Mouse (Mus musculus) urinary bladder, postnatal 25 days (tissue): Measurements from ENCODE around the gene Wfdc12.
"Not testable (repeated sequence)": the region's sequence is repeated elsewhere in the genome, so short reads cannot be mapped to it uniquely, and the experiment has no call there.

Source experiments
- DNase-seq: peaks from one replicate; pipeline ENCODE4 v3.0.0; 2022; ENCODE audit warnings: low spot score

Gene Wfdc12

DNA sequence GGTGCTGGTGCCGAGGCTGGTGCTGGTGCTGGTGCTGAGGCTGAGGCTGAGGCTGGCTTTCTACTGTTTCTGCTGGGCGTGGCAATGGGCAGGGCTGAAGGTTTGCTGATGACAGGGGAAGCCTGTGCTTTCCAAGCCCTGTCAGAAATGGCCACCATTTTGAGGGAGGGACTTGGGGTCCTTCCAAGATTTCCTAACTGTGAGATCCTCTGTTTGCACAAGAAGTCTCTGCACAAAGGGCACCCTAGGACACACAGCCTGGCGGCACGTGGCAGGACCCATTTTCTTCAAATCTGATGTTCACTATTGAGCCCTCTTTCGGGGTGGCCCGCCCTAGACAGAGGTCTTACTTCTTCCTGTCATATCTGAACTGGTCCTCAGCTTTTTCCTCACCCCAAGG is at the start of gene Wfdc12:
Gene Wfdc12, minus strand, starts transcription at position 33 of the 400 bp plus-strand sequence.
- no peak for DNase-seq

DNA sequence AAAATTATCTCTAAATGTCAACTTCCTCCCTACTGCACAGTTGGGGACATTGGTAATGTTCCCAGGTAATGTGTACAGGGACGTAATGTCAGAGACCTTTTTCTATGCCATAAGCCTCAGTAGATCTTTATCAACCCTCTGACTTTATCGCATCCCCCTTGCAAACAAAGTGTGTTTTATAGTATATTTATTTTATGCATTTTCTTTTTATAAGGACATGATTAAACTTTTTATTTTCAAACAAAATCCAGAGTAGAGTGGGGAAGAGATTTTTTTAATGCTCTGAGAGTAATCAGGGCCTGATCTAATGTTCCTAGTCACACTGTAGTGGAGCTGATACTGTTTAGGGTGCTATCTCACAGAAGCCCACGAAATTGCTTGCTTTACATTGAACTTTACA is 48.0 kb upstream of the Wfdc12 start, which contains the start of gene Svs2:
Gene Svs2, minus strand, starts transcription at position 101 of the 400 bp plus-strand sequence.
- DNase-seq, result no peak

DNA sequence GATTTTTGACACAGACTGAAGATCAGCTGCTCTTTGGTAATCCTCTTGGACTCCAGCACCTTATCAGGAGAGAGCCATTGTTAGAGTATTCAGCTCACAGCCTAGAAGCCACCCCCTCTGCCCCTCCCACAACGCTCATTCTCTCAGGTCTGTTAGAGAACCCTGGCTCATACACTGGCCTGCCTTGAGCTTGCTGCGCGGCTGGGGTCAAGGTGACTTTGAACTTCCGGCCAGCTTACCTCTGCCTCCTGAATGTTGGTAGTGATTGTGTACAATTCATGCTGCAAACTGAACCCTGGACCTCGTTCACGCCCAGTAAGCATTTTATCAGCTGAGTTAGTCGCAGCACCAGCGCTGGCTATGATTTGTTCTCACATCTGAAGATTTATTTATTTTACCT is 42.3 kb upstream of the Wfdc12 start:
- no peak for DNase-seq

DNA sequence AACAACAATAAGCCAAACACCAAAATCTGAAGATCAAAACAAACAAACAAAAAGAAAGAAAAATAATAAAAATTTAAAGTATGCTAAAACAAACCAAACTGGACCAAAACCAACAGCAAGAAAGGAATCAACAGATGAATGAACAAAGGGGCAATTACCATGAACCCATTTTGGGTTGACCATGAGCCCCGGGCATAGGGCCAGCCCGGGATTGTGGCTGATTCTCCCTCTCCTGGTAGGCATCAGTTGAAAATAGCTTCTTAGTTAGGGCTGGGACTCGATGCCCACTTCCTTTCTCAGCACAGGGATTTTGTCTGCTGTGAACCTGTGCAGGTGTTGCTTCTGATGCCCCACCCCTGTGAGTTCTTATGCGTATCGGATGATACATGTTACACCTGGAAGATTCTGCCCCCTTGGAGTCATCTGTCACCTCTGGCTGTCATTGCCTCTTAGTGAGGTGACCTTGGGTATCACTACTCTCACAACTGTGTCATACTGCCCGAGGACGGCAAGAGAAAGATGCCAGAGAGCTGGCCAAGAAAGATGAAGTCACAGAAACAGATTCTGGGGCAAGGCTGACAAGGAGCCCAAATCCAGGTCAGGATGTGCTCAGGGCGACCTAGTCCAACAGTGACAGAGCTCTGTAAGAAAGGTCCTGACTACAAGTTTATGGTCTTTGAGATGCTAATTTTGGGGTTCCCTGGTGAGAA is 38.1 kb upstream of the Wfdc12 start:
- DNase-seq, result no peak

DNA sequence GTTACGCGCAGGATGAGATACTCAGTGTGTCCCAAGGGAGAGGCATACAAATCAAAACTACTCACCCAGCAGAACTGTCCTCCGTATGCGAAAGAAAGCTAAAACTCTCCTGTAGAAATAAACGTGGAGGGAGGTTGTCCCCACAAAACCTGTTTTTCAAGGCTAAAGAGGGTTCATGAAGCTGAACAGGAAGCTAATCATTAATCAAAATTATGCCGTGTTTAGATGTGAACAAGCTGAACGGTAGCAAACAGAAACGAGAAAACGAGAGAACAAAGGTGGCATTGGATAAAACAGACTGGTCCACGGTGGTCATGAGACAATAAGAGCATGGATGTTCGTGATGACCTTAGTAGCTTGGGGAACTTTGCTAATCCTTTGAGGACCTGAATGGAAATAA is 31.1 kb upstream of the Wfdc12 start, which contains the start of gene Wfdc15b:
Gene Wfdc15b, minus strand, starts transcription at position 139 of the 400 bp plus-strand sequence.
- no peak for DNase-seq

DNA sequence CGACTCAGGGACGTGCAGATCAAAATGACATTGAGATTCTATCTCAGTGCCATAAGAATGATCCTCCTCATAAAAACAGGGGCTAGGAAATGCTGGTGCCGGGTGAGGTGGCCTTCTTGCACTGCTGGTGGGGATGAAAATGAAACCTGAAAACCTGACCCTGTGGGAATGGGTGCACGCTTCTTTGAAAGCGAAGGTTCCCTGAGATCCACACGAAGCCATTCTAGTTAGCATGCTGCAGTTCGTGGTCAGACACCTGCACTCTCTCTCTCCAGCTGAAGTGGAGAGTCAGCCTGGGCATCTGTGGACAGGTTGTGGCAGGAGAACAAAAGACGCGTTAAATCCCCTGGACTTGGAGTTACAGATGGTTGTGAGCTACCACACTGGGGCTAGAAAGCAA is 28.9 kb upstream of the Wfdc12 start:
- no peak for DNase-seq

DNA sequence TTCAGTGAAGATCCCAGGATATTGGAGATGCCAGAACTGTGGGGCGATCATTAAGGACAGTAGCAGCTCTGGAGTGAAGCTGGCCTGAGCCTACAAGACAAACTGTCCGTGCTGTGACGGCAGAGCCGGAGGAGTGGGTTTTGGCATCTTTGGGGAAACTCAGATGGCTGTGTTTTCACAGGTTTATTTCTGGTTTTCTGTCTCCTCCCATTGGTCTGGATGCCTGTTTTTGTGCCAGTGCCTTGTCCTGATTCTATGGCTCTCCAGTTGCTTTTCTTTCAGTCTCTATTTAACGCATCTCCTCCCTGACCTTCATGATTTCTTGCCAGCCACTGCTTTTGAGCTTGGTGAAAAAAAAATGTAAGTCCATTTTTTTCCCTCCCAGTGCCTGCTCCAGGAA is 22.3 kb upstream of the Wfdc12 start:
- DNase-seq, result no peak

DNA sequence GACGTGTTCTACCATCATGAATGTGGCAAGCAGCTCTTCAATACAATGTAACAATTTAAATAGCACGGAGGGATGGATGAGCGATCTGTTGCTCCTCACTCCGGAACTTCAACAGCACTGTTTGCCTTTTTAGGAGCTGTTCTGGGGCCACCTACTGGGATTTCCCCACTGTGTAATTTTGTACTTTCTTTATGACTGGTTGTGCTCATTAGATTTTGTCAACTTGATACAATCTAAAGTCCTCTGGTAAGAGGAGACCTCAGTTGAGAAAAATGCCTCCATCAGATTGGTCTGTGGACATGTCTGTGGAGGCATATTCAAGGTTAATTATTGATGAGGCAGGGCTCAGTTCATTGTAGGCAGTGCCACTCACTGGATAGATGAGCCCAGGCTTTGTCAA is 20.5 kb upstream of the Wfdc12 start:
- DNase-seq, result no peak

DNA sequence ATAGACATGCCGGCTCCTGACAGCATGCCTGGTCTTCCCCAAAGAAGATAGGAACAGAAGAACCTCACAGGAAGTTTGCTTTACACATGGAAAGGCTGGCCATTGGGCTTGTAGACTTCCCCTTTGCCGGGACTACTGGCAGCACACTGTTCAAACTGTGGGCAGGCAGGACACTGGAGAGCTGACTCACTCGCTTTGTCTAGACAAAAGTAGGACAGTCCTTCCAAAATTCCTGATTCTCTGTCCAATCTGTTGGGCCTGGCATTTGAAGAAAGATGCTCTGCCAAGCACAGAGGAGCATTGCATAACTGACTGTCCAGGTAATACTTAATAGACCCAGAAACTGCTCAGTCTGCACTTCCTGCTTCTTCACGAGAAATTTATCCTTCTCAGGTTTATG is 16.3 kb upstream of the Wfdc12 start:
- DNase-seq, result no peak

DNA sequence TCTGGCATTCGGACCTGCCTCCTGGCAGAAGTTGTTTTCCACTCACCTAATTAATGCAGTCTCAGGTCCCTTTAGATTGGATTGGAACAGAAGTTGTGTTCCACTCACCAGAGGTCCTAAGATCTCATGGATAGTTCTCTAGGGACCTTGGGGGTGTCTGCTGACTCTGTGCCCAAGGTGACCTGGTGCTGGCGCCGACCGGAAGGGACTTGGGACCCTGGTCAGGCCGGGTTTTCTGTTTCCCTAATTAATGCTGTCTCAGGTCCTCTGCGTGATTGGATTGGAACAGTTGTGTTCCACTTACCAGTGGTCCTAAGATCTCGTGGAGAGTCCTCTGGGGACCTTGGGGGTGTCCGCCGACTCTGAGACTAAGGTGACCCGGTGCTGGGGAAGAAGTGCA is 15.6 kb upstream of the Wfdc12 start:
- DNase-seq, result not testable (repeated sequence)

DNA sequence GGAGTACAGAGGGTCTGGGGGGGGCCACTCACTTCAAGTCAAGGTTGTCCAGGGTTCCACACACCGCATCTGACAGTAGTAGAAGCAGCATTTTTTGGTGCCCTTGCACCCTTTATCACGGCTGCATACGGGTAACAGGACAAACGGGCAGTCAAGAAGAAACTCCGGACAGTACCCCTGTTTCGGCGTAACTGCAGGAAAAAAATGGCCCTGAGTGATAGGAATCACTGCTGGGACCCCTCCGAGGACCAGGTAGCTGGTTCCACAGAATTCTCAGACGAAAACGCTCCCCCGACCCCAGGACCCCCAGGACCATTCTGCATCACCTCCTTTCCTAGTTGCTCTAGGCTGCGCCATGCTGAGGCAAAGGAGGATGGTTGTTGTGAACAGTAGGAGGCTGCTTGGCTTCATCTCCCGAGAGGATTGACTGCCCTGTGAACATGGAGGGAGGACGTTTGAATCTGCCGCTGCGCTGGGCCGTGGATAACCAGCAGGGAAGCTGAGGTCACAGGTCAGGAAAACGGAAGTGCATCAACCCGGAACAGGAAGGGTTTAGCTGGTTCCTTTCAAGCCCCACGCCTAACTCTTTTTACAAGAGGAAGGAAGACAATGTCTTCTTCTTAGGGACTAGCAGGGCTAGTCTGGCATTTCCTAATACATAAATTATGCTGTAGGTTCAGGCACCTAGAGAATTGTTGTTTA is 9.4 kb upstream of the Wfdc12 start, which contains the start of gene Wfdc15a:
Gene Wfdc15a, minus strand, starts transcription at position 505 of the 702 bp plus-strand sequence.
- DNase-seq, result no peak

DNA sequence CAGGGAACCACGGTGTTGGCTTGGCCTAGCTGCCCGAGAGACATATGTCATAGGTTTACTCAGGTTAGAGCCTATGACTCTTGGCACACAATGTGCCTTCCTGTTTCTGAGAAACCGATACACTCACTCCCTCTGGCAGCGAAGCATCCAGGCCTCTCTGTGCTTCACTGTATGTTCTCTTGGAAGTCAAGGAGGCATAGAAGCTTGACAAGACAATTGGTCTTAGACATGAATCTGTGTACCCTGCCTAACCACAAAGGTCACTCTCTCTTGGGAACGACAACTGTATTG is 6.2 kb upstream of the Wfdc12 start:
- DNase-seq, result no peak

DNA sequence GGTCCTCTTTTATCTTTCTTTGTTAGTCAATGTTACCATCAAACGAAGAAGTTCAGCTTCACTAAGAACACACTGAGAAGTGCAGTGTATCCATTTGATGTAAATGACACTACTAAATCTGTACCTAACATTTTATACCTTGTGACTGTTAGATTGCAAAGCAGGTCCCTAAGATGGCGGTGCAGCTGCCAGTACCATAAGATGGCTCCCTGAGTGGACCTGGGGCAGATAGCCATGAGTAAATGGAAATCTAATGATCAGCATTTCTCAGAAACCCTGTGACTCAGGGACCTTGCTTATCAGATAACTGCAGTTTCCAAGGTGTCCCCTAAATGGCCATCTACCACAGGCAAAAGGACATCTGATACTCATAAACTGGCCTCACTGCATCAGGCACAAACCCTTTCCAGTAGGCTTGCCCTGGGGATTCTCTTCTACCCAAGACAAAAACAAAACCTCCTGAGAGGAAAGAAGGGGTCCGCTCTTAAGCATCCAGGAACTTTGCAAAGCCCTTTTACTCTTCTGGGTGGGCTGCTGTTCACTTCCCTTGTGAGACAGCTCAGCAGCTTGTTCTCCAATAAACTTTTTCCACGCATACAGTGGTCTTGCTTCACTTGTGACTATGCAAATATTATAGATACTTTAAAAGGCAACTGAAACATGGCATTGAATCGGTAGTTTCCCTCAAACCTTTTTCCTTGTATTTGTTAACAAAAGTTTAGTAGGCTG is 5.7 kb upstream of the Wfdc12 start:
- no peak for DNase-seq

DNA sequence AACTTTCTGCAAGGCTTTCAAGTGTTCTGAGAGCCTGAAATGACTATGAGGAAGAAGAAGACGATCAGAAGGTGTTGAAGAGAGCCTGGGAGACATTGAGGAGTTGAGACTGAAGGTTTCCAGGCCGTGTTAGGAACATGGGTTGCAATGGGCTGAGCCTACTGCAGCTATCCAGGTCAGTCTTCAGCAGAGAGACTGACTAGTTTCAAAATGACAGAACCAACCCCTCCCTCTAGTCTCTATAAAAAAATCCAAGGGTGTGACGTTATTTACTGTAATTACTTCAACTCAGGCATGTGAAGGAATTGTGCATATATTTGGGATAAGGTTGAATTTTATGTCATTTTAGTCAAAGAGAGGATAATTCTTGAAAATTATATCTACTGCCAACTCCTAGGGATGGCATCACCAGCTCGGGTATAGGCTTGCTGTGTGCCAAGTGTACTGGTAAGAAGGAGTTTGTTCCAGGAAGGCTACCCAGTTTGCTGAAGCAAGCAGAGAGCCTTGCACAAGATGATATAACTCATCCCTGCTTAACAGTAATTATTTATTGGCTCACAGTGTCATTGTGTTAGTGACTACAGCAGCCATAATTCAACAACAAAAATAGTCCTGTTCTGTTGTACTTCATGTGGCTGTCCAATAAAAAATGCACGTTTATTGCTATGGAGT is 4.7 kb upstream of the Wfdc12 start:
- no peak for DNase-seq

DNA sequence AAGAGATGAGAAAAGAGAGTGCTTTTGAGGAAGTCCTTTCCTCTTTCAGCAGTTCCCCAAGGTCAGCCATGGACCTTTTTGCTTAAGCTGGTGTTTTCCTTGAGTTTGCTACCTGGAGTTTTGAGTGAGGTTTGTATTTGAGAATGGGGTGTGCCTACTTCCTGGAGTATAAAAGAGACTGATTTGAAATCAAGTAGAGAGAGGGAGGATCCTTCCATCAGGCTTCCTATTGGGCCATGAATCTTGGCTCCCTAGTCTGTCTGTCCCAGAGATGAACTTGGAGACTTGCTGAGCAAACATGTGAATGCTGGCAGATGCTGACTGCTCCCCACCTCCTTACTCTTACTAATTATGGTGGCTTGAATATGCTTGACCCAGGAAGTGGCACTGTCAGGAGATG is 1.9 kb upstream of the Wfdc12 start:
- no peak for DNase-seq

DNA sequence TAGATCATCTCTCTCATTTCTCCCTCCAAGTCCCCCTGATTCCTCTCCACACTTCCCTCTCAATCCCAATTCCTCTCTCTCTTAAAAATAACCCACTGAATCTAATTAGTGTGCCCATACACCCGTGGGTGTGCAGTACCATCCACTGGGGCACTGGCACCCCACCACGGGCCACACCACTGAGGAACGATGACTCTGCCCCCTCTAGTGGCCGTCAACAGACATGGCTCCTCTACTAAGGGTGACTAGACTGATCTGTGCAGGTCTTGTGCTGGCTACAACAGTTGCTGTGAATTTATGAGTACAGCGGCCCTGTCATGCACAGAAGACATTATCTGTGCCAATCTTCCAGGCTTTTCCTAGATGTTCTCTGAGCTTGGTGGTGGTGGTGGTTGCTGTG is 1.7 kb downstream of the Wfdc12 start:
- no peak for DNase-seq

DNA sequence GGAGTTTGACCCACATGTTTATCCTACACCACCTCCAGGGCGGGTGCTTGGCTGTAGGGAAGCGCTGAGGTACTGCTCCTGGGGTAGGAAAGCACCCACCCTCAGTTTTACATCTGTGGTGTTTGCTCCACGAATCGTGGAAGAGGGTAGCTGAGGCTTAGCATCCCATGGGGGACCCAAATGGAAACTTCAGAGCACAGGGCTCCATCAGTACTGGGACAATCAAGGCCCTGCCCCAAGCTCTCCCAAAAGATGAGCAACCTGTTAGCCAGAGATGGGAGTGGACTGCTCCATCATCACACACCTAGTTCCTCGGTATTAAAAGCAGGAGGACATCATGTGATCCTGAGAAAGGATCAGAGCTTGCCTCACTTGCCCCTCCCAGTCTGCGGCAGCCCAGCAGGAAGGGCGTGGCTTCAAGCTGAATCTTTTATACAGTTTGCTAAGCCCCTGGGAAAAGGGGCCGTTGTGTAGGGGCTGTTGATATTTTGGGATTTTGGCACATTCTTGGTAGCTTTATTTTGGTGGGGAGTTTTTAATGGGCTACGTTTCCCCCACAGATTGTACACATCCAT is 6.2 kb downstream of the Wfdc12 start:
- no peak for DNase-seq

DNA sequence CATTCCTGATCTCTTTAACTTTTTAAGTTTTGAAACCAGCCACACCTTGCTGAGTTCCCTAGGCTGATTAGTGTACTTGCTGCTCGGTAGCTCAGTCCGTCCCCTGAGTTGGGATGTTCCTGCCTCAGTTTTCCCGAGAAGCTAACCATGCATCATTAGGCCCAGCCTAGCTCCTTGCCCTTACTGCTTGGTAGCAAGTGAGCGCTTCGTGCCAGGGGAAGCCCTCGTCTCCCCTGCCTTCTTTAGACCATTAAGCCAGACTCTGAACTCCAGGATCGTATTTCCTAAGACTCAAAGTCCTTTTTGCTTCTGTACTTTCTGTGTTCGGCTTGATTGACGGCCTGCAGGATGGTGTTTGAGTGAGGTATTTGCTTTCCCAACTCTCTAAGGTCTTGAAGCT is 7.1 kb downstream of the Wfdc12 start:
- DNase-seq, result no peak

DNA sequence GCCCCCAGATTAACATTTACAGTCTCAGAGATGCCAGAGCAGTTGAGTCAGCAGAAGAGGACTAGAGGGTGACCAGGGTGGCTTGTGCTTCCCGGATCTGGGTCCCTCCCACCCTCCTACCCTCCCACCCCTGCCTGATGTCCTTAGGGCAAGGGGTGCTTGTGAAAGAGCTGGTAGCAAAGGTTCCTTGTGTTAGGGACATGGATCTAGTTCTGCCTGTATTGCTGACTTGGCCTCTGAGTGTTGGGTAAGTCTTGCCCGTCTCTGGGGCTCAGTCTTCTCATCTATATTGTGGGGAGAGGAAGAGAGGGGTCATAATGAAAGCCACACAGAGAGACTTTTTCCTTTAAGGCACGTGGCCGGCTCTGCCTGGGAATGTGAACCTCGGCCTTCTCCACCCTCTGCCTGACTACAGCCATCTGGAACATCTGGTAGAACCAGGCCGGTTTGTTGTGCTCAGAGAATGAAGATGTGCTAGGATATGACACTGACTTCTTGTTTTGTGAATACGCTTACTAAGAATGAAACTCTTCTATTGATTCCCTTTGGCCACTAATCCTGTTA is 7.6 kb downstream of the Wfdc12 start, which contains the start of gene Wfdc5:
Gene Wfdc5, minus strand, starts transcription at position 51 of the 564 bp plus-strand sequence.
- DNase-seq, result no peak

DNA sequence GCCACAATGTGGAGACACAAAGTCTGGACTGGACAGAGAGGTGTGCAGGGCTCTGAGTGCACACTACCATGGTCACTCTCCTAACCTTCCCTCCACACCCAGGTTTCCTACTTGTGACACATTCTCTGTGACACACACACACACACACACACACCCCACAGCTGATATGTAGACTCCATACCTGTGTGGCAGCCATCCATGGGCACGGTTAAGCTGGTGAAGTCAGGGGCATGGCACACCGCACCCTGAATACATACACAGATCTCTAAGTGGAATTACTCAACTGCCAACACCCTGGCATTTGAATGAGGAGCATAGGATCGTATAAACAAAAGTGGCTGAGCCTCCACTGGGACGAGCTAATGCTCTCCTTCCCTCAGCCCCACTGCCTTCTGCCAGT is 9.6 kb downstream of the Wfdc12 start:
- DNase-seq, result no peak

DNA sequence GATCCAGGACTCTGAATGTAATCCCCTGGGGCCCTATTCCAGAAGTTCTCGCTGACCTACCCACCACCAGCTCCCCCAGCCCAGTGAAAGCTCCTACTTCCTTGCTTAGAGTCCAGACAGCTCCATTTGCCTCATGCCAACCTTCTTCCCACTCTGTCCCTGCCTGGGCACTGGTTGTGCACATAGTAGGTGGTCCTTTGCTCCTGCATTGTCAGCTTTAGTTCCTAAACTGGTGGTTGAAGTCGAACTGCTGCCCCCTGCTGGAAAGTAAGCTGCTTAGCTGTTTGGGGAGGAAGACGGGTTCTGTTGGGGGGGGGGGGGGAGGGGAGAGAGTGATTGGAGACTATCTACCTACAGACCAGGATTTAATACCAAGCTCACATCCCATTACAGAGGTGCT is 10.3 kb downstream of the Wfdc12 start:
- peak; percentile 9 for DNase-seq

DNA sequence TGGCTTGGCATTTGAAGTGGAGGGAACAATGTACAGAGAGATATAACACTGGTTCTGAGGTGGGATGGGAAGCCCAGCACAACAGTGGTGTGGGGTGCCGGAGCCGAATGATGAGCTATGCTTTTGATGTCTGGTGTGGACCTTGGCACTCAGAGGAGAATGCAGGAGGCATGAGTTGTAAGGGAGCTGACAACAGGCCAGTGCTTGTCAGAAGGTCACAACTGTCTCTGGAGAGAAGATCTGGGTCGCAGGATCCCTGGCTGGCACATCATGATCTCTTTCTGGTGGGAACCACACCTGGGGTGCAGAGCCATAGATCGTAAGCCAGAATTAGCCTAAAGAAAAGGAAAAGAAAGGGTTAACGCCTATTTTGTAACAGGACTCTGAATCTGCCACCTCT is 12.6 kb downstream of the Wfdc12 start:
- no peak for DNase-seq
